Mouse (Mus musculus): ENCODE measurements around the gene Ptprg.

The Ptprg gene

GRCm38 (mm10) chr14:11618140-11618705, 64.9 kb downstream of the Ptprg start:
- no peak for DNase-seq (ENCODE audit: low spot score)

GRCm38 (mm10) chr14:11619606-11620005, 66.3 kb downstream of the Ptprg start:
- no peak for DNase-seq (ENCODE audit: low spot score)

DNA sequence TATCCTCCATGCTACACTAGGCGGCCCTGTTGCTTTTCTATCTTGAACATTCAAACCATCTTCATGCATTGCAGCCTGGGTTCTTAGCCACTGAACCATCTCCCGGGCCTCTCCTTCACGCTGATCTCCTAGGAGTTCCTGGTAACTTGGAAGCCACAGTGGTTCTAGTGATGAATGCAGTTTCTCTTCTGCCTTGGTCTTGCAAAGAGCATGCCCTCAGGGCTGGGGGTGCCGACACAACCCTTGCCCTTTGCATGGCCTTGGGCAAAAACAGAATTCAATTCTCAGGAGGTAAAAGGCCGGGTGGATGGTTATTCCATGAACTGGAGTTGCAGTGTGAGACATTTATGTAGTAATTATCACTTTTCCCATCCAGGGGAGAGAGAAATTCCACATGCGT, 67.0 kb downstream of the Ptprg start:
- DNase-seq (ENCODE audit: low spot score), result no peak

DNA sequence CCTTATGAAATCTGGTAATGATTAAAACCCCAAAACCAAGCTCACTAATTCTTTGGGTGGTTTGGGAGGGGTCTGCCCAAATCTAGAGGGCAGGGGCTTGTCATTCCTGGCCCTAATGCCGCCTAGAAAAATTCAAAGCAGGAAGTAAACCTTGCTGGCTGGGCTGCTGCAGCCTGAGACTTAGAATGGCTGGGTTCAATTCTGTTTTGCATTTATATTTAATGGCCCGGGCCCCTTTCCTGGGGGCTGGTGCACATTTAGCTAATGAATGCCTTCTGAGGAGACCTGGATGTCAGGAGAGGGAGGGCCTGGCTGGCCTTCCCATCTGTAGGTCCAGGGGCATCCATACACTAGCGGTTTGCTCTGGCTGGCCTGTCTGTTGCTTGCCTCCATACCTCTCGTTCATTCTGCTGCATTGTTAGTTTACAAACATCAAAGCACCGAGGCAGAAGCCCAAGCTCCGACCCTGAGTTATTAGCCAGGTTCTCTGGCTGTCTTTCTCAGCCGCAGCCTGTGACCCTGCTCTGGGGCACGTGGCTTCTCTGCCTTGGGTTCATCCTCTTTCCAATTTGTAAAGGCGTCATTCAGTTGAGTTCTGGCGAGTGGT, 67.7 kb downstream of the Ptprg start:
- no peak for DNase-seq (ENCODE audit: low spot score)

DNA sequence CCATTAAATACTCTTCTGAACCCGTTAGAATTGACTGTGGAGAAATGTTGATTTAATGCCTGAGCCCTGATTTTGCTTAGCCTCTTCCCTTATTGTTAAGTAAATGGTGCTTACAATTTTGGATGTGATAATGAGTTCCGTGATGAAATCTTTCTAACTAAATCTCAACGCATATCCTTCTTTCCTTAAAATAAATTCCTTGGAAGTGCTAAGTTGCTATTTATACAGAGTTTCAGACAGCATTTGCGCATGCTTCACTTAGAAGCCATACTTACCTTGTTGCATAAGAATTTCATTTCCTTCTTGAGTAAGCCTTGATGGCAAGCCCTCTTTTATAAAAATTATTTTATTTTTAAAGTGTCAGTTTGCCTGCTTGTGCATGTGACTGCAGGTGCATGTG, 70.2 kb downstream of the Ptprg start:
- DNase-seq (ENCODE audit: low spot score), result no peak

- DNase-seq (ENCODE audit: low spot score), result no peak
These were observed 77.4 kb downstream of the Ptprg start for GRCm38 (mm10) chr14:11630736-11631135.

GRCm38 (mm10) chr14:11631505-11631904, 78.2 kb downstream of the Ptprg start:
- no peak for DNase-seq (ENCODE audit: low spot score)

- DNase-seq (ENCODE audit: low spot score), result no peak
These were observed 84.3 kb downstream of the Ptprg start for GRCm38 (mm10) chr14:11637673-11638072.

DNA sequence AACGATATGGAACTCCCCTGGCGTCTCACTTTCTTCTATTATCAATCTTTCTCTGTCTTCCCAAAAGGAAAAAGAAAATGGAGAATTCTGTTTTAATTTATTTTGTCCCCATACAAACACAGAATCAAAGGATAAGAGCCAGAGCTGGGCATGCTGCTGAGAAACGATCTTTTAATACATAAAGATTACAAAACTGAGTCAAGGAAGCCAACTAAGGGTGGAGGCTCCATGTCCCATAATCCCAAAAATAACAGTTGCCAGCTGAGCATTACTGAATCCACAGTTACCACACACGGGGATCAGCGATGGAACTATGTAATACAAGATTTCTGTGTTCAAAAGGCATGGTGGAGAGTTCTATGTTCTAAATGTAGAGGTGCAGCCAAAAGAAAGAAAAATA, 86.0 kb downstream of the Ptprg start:
- no peak for DNase-seq (ENCODE audit: low spot score)

DNA sequence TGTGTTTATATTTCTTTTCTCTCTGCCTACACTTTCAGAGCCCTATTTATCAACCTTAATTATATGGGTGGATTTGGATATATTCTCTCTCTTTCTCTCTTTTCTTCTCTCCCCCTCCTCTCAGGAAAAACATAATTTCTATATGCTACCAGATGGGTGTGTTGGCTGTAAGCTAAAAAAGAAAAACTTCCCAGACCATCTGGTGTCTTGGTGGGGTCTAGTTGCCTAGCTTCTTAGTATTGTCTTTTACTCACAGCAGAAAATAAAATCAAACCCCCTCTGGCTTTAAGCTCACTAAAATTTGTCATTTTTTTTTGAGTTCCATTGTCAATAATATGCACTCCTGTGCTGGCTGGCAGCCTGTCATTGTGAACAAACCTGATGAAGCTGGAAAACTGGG, 87.0 kb downstream of the Ptprg start:
- DNase-seq (ENCODE audit: low spot score), result no peak

DNA sequence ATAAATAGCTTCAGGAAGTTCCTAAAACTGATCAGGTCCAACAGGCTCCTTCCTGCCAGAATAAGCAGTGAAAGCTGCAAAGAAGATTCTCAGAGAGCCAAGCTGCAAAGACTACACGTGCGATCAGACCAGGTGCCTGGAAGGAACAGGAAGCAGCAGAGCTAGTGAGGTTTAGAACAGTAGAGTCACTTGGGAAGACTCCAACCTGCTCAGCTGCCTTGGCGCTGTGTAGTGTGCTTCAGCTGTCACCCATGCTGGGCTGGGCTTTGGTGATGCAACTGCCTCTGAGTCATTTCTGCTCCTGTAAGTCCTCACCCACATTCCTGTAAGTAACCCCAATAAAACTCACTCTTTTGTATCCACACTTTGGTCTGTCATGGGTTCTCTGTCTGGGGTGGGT, 87.7 kb downstream of the Ptprg start:
- no peak for DNase-seq (ENCODE audit: low spot score)

DNA sequence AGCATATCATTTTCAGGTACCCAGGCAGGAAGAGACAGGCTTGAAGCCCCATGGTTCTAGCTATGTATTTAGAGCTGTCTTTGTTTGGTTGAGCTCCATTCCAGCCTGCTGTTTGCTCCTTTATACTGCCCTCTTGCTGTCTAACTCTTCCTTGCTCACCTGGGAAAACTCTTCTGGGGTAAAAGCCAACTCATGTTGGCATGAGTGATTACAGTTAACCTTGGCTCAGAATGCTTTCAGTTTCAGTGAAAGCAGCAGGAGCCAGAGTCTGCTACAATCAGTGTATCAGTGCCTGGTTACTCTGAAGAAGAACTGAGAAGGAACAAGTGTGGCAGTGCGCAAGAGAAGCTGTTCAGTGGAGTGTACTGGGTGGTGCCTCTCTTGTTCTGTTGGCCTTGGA, 89.6 kb downstream of the Ptprg start:
- peak; percentile 22 for DNase-seq (ENCODE audit: low spot score)

DNA sequence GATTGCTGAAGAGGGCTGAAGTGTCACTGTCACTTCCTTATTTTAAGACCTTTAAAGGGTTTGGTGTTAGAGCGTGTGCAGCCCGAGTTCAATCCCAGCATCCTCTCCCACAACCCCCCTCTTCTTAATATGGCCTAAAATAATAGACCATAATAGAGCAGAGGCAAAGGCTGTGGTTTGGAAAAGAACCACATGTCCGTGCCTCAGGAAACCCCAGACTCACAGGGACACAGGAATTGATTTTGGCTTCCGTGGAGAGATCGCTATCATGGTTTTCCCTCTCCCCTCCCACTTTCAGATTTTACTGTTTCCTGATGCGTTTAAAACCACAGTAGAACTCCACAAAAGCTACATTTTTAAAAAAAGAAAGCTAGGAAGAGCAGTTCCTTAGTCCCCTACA, 104.0 kb downstream of the Ptprg start:
- DNase-seq (ENCODE audit: low spot score), result no peak

DNA sequence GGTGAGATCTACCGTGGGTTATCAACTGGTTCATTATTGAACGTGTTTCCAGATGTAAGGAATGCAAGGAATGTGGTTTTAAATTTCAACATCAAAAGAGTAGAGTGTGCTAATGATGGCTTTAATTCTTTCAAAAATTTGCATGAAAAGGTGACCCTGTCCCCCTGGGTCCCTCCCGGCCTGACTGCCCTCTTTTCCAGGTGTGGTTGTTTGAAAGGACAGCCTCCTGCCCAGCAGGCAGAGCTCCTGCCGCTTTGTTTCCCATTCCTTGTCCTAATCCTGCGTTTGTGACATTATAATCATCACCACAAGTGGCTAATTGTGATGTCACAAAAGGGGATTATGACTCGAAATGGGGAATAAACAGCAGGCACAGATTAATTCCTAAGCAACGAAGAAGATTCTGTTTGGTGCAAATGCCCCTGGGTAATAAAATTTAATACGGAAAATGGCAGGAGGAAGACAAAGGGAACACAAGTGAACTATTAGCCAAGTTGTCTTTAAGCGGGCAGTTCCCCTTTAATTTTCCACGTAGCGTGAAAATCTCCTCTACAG, 110.4 kb downstream of the Ptprg start:
- DNase-seq (ENCODE audit: low spot score), result no peak

GRCm38 (mm10) chr14:11664302-11664701, 111.0 kb downstream of the Ptprg start:
- no peak for DNase-seq (ENCODE audit: low spot score)

- no peak for DNase-seq (ENCODE audit: low spot score)
These were observed 111.7 kb downstream of the Ptprg start for GRCm38 (mm10) chr14:11665046-11665445.

DNA sequence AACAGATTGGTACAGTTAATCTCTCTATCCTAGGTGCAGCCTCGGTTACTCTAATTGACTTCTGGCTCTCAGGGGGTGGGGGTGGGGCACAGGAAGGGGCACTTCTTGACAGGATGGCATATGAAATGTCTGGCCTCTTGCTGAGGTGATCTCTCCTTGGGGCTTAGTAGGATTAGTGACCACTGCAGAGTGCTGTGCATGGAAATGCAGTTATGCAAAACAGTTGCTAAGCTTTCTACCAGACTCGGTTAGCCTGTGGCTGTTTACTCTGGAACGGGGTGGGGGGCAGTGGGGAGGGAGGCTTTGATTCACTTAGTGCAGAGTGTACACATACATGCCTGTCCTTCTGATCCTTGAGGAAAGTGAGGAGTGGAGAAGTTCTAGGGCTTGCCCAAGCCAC, 114.4 kb downstream of the Ptprg start:
- DNase-seq (ENCODE audit: low spot score), result no peak

GRCm38 (mm10) chr14:11670847-11671246, 117.5 kb downstream of the Ptprg start:
- DNase-seq (ENCODE audit: low spot score), result no peak

GRCm38 (mm10) chr14:11672981-11673547, 119.7 kb downstream of the Ptprg start:
- no peak for DNase-seq (ENCODE audit: low spot score)

GRCm38 (mm10) chr14:11678201-11678600, 124.9 kb downstream of the Ptprg start:
- no peak for DNase-seq (ENCODE audit: low spot score)

- no peak for DNase-seq (ENCODE audit: low spot score)
These were observed 126.4 kb downstream of the Ptprg start for GRCm38 (mm10) chr14:11679741-11680140.

GRCm38 (mm10) chr14:11680621-11681020, 127.3 kb downstream of the Ptprg start:
- DNase-seq (ENCODE audit: low spot score), result no peak

GRCm38 (mm10) chr14:11682441-11682840, 129.1 kb downstream of the Ptprg start:
- no peak for DNase-seq (ENCODE audit: low spot score)
